In the genomic region with DNA sequence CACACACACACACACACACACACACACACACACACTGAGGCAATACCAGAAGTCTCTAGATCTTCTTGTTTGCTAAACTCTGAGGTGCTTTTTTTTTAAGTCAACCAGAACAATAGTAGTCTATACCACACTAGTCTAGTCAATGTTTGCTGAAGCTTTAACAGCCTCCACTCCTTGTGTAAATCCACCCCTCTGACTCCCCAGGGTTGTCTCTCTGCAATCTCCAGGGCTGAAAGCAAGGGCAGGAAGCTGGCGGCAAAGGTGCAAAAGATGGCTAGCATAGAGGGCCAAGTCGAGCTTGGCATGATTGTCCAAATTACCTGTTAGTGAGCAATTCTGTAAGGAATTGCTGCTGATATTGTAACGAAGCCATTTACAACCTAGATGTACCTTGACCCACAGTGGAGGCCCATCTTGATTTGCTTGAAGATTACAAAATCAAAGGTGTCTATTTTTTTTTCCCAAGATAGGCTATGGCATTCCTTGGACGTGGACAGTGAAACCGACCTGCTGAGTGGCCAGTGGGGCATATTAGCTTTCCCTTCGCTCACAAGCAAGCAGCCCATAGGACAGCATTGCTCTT, we compare ENCODE assay signal across 21 mouse cellular contexts. TPM values are rescaled to one million over a fixed set of nuclear protein-coding genes. Genes with fewer than 3 reads are reported as not detected.
DNase-seq lines count a peak whose midpoint lies in the region; ATAC-seq and TF ChIP-seq lines count a peak whose summit lies in the region.
"Had no signal": no experiment of that assay in that cellular context is flagged by ENCODE, and none has a peak within 500 bp of the region (broad histone marks: within the 10 kb centered on the region; RNA-seq: fewer than 3 reads in every experiment).

No protein-coding gene starts in this region.

- no peaks in the 10 kb centered on the region for H3K9me3 ChIP-seq in liver, embryonic 12.5 days (replicated peaks)
- no peaks in the 10 kb centered on the region for H3K9me3 ChIP-seq in intestine, embryonic 14.5 days (ENCODE audit: control insufficient read depth, low read length)
- H3K9me3 ChIP-seq in stomach, embryonic 16.5 days (replicated peaks; ENCODE audit: control insufficient read depth, low read length) = 0 out of 2 replicates have a peak, but pooled peaks cover 4% of the 10 kb centered on the region
- no peaks in the 10 kb centered on the region for H3K9me3 ChIP-seq in hindbrain, postnatal 0 days (ENCODE audit: low read length)
- H3K9me3 ChIP-seq: embryonic facial prominence, embryonic 12.5 days; forebrain, embryonic 15.5 days; G1E; heart, embryonic 13.5 days had no signal

- no peak overlapping the region for H3K4me3 ChIP-seq in liver, adult 2 months (ENCODE audit: insufficient read depth, low read depth, low read length)
- H3K4me3 ChIP-seq in liver, embryonic 12.5 days = no peak overlapping the region
- H3K4me3 ChIP-seq in intestine, embryonic 14.5 days (ENCODE audit: low read depth, low read length) = no peak overlapping the region
- no peak overlapping the region for H3K4me3 ChIP-seq in stomach, embryonic 16.5 days (replicated peaks; ENCODE audit: low read length)
- H3K4me3 ChIP-seq in hindbrain, postnatal 0 days (ENCODE audit: low read length) = no peak overlapping the region
- H3K4me3 ChIP-seq: embryonic facial prominence, embryonic 12.5 days; forebrain, embryonic 15.5 days; heart, embryonic 13.5 days had no signal

- H3K27me3 ChIP-seq in liver, adult 2 months (ENCODE audit: control insufficient read depth, insufficient read depth, low read length) = no peaks in the 10 kb centered on the region
- no peaks in the 10 kb centered on the region for H3K27me3 ChIP-seq in liver, embryonic 12.5 days (replicated peaks)
- H3K27me3 ChIP-seq in intestine, embryonic 14.5 days (replicated peaks; ENCODE audit: control insufficient read depth, insufficient read depth, low read length) = no peaks in the 10 kb centered on the region
- H3K27me3 ChIP-seq in stomach, embryonic 16.5 days (ENCODE audit: control insufficient read depth, insufficient read depth, low read length) = no peaks in the 10 kb centered on the region
- H3K27me3 ChIP-seq in hindbrain, postnatal 0 days (ENCODE audit: insufficient read depth, low read length) = no peaks in the 10 kb centered on the region
- H3K27me3 ChIP-seq: embryonic facial prominence, embryonic 12.5 days; forebrain, embryonic 15.5 days; heart, embryonic 13.5 days had no signal

- H3K27ac ChIP-seq in liver, adult 2 months (replicated peaks; ENCODE audit: insufficient read depth, low read depth, low read length) = no peak overlapping the region
- no peak overlapping the region for H3K27ac ChIP-seq in liver, embryonic 12.5 days
- H3K27ac ChIP-seq in intestine, embryonic 14.5 days (ENCODE audit: low read depth) = peak overlapping the region; percentile 40
- no peak overlapping the region for H3K27ac ChIP-seq in stomach, embryonic 16.5 days (ENCODE audit: low read length)
- no peak overlapping the region for H3K27ac ChIP-seq in hindbrain, postnatal 0 days
- H3K27ac ChIP-seq: embryonic facial prominence, embryonic 12.5 days; forebrain, embryonic 15.5 days; heart, embryonic 13.5 days had no signal

- peaks cover 28% of the 10 kb centered on the region for H3K79me2 ChIP-seq in liver, adult 2 months (ENCODE audit: control insufficient read depth, insufficient read depth, low read length)

- peak; percentile 53 for DNase-seq in liver, adult 2 months (ENCODE audit: extremely low read depth, low read depth, low spot score)
- DNase-seq in intestine, embryonic 14.5 days (ENCODE audit: low spot score) = peak; percentile 62
- peak; percentile 70 for DNase-seq in large intestine, adult 2 months (ENCODE audit: low read depth, low spot score)
- DNase-seq in layer of hippocampus, adult 9-10 months (ENCODE audit: low spot score) = no peak
- no peak for DNase-seq in spleen, postnatal 4 days (ENCODE audit: low spot score in 2 of 2)
- DNase-seq in hindbrain, postnatal 0 days (ENCODE audit: low spot score) = no peak
- DNase-seq: adrenal gland, postnatal 10 days; B cell, adult 2 months; cerebellum, adult 11-12 months; cerebellum, adult 9-10 months; cerebellum, postnatal 25 days; gastrocnemius, postnatal 36 days; heart, adult 11 months; heart, postnatal 36 days had no signal

- no peak for ATAC-seq in liver, embryonic 12.5 days
- peak; percentile 90 for ATAC-seq in intestine, embryonic 14.5 days (replicated peaks; ENCODE audit: low FRiP score, low TSS enrichment, low read depth)
- peak; percentile 56; the same call in 1 of the 2 replicates for ATAC-seq in stomach, embryonic 16.5 days (ENCODE audit: insufficient read depth, low FRiP score)
- ATAC-seq in hindbrain, postnatal 0 days = no peak
- ATAC-seq: CD4-positive, CD25-positive, alpha-beta regulatory T cell, adult 4 months; forebrain, embryonic 15.5 days had no signal

- TF ChIP-seq CTCF in liver, adult 2 months (IDR thresholded peaks at IDR 0.05; ENCODE audit: low read depth, low read length) = no peak
- TF ChIP-seq CTCF in hindbrain, postnatal 0 days (IDR thresholded peaks at IDR 0.05; ENCODE audit: low read depth) = no peak

- no peak for TF ChIP-seq POLR2A in liver, adult 2 months (IDR thresholded peaks at IDR 0.05; ENCODE audit: extremely low read depth, insufficient read depth, low read length)

- H3K4me2 ChIP-seq in liver, embryonic 12.5 days = no peak overlapping the region
- H3K4me2 ChIP-seq in intestine, embryonic 14.5 days (ENCODE audit: low read length) = peak overlapping the region; percentile 9; the same call in 1 of the 2 replicates
- H3K4me2 ChIP-seq in stomach, embryonic 16.5 days (ENCODE audit: low read depth, low read length) = no peak overlapping the region
- H3K4me2 ChIP-seq in hindbrain, postnatal 0 days (ENCODE audit: low read depth, low read length) = no peak overlapping the region
- H3K4me2 ChIP-seq: embryonic facial prominence, embryonic 12.5 days; forebrain, embryonic 15.5 days; heart, embryonic 13.5 days had no signal

- no peaks in the 10 kb centered on the region for H3K36me3 ChIP-seq in liver, adult 2 months (ENCODE audit: control insufficient read depth, insufficient read depth, low read length)
- no peaks in the 10 kb centered on the region for H3K36me3 ChIP-seq in liver, embryonic 12.5 days
- H3K36me3 ChIP-seq in intestine, embryonic 14.5 days (ENCODE audit: control insufficient read depth, insufficient read depth, low read length) = no peaks in the 10 kb centered on the region
- H3K36me3 ChIP-seq in stomach, embryonic 16.5 days (ENCODE audit: control insufficient read depth, insufficient read depth, low read length) = no peaks in the 10 kb centered on the region
- no peaks in the 10 kb centered on the region for H3K36me3 ChIP-seq in hindbrain, postnatal 0 days (ENCODE audit: insufficient read depth, low read length)
- H3K36me3 ChIP-seq: embryonic facial prominence, embryonic 12.5 days; forebrain, embryonic 15.5 days; G1E; heart, embryonic 13.5 days had no signal

- no peak overlapping the region for H3K9ac ChIP-seq in liver, adult 2 months (ENCODE audit: low read depth, low read length)
- H3K9ac ChIP-seq in liver, embryonic 12.5 days = no peak overlapping the region
- H3K9ac ChIP-seq in intestine, embryonic 14.5 days (ENCODE audit: low read length) = no peak overlapping the region
- no peak overlapping the region for H3K9ac ChIP-seq in stomach, embryonic 16.5 days (ENCODE audit: low read length)
- no peak overlapping the region for H3K9ac ChIP-seq in hindbrain, postnatal 0 days (replicated peaks; ENCODE audit: low read length)
- H3K9ac ChIP-seq: embryonic facial prominence, embryonic 12.5 days; forebrain, embryonic 15.5 days; heart, embryonic 13.5 days had no signal

- H3K4me1 ChIP-seq in liver, adult 2 months (ENCODE audit: control insufficient read depth, insufficient read depth, low read length) = peaks cover 24% of the 10 kb centered on the region
- no peaks in the 10 kb centered on the region for H3K4me1 ChIP-seq in liver, embryonic 12.5 days
- H3K4me1 ChIP-seq in intestine, embryonic 14.5 days (replicated peaks; ENCODE audit: control insufficient read depth, insufficient read depth, low read length) = no peaks in the 10 kb centered on the region
- H3K4me1 ChIP-seq in stomach, embryonic 16.5 days (ENCODE audit: control insufficient read depth, insufficient read depth, low read length) = peaks cover 13% of the 10 kb centered on the region
- H3K4me1 ChIP-seq in hindbrain, postnatal 0 days (ENCODE audit: insufficient read depth, low read length) = no peaks in the 10 kb centered on the region
- H3K4me1 ChIP-seq: embryonic facial prominence, embryonic 12.5 days; forebrain, embryonic 15.5 days had no signal

- WGBS in liver, adult 2 months = 51% methylated on average over 6 of the region's 6 CpGs
- 67% methylated on average over 6 of the region's 6 CpGs for WGBS in liver, embryonic 12.5 days (ENCODE audit: insufficient replicate concordance)
- 72% methylated on average over 6 of the region's 6 CpGs for WGBS in intestine, embryonic 14.5 days
- WGBS in large intestine, adult 2 months = 35% methylated on average over 6 of the region's 6 CpGs
- WGBS in stomach, embryonic 16.5 days = 67% methylated on average over 6 of the region's 6 CpGs
- 93% methylated on average over 6 of the region's 6 CpGs for WGBS in hindbrain, postnatal 0 days

RNA-seq across cellular contexts. Expression of gene Ptprk, which starts 44.3 kb away (rescaled TPM):
- 47.5 and 62.8 TPM in 2 replicates for total RNA-seq in liver, adult 2 months (2014; rRNA removed)
- polyA plus RNA-seq in liver, adult 2 months (2012; rRNA removed) = 20.5 and 23.2 TPM in 2 replicates
- 7.1 and 7.9 TPM in 2 replicates for polyA plus RNA-seq in liver, embryonic 12.5 days (2016; fragmentation: Nextera tagmentation; extraction: Ambion mirVana)
- polyA plus RNA-seq in intestine, embryonic 14.5 days (2014; fragmentation: Nextera tagmentation; extraction: Ambion mirVana) = 41.9 and 44.0 TPM in 2 replicates
- polyA plus RNA-seq in large intestine, adult 2 months (2012; rRNA removed) = 22.1 and 28.3 TPM in 2 replicates
- polyA plus RNA-seq in stomach, embryonic 16.5 days (2015; fragmentation: Nextera tagmentation; extraction: Ambion mirVana) = 45.2 and 46.4 TPM in 2 replicates
- 49.5 and 49.9 TPM in 2 replicates for total RNA-seq in hindbrain, postnatal 0 days (2014; rRNA removed)
- polyA plus RNA-seq in hindbrain, postnatal 0 days (2015; fragmentation: Nextera tagmentation; extraction: Ambion mirVana) = 23.5 and 24.0 TPM in 2 replicates
- polyA plus RNA-seq: CD4-positive, CD25-positive, alpha-beta regulatory T cell, adult 4 months had no signal

Comparison
In these comparisons a context has a peak if more than half of its experiments do, and no peak if none do; other contexts are left out.
1. DNase-seq: peak in liver, adult 2 months (single experiment), intestine, embryonic 14.5 days (single experiment) and large intestine, adult 2 months (single experiment); none in layer of hippocampus, adult 9-10 months (single experiment), spleen, postnatal 4 days (0 of 2) and hindbrain, postnatal 0 days (single experiment).
2. ATAC-seq: peak in intestine, embryonic 14.5 days (single experiment) and stomach, embryonic 16.5 days (single experiment); none in liver, embryonic 12.5 days (single experiment) and hindbrain, postnatal 0 days (single experiment).